Mouse (Mus musculus) midbrain, embryonic 11.5 days (tissue): Measurements from ENCODE around the gene Tnfsf14. TPM values are rescaled to one million over a fixed set of nuclear protein-coding genes. Genes with fewer than 3 reads are reported as not detected.

ENCODE experiments used
- ATAC-seq: fragments of 200-750 bp; cut with Nextera tagmentation; 2 replicates; pipeline ENCODE4 v1.8.0; 2017; ENCODE audit warnings: moderate TSS enrichment, moderate library complexity; ENCODE audit not compliant: low FRiP score
- DNase-seq: peaks from one replicate; pipeline ENCODE4 v3.0.0; 2015; ENCODE audit warnings: low spot score; ENCODE audit errors: missing footprints
- H3K27ac ChIP-seq: fragments of 300-500 bp; sonication (generic); 2 replicates; pipeline ENCODE4 v1.5.1; 2014; ENCODE audit warnings: low read depth, low read length
- H3K27me3 ChIP-seq: fragments of 300-500 bp; sonication (generic); 2 replicates; pipeline ENCODE4 v1.6.1; 2014; ENCODE audit warnings: mild to moderate bottlenecking, low read length, moderate library complexity, mixed read lengths; ENCODE audit not compliant: control insufficient read depth, insufficient read depth
- H3K36me3 ChIP-seq: fragments of 300-500 bp; sonication (generic); 2 replicates; pipeline ENCODE4 v1.6.1; 2014; ENCODE audit warnings: mild to moderate bottlenecking, low read length, moderate library complexity, mixed read lengths; ENCODE audit not compliant: control insufficient read depth, insufficient read depth
- H3K4me1 ChIP-seq: fragments of 300-500 bp; sonication (generic); 2 replicates; pipeline ENCODE4 v1.6.1; 2014; ENCODE audit warnings: low read length; ENCODE audit not compliant: control insufficient read depth, insufficient read depth
- H3K4me2 ChIP-seq: fragments of 300-500 bp; sonication (generic); 2 replicates; pipeline ENCODE4 v1.6.1; 2014; ENCODE audit warnings: mild to moderate bottlenecking, moderate library complexity
- H3K4me3 ChIP-seq: fragments of 300-500 bp; sonication (generic); 2 replicates; pipeline ENCODE4 v1.5.1; 2014; ENCODE audit warnings: low read depth, low read length
- H3K9ac ChIP-seq: fragments of 300-500 bp; sonication (generic); 2 replicates; pipeline ENCODE4 v1.6.1; 2014; ENCODE audit warnings: low read length
- H3K9me3 ChIP-seq: fragments of 300-500 bp; sonication (generic); 2 replicates; pipeline ENCODE4 v1.6.1; 2016; ENCODE audit warnings: low read length; ENCODE audit not compliant: control insufficient read depth
- WGBS: fragments of 180-500 bp; shearing (Covaris S2); extraction: QIAGEN DNeasy Blood & Tissue Kit; methylation state at CpG from one replicate; pipeline ENCODE4 v1.1.7; 2014; 5-methylcytosine and 5-hydroxymethylcytosine counted together
- polyA plus RNA-seq: library from polyadenylated mRNA; unstranded; fragments of >200 nt; fragmentation: Nextera tagmentation; extraction: Ambion mirVana; gene quantifications from 2 replicates; pipeline ENCODE4 v1.2.1, GENCODE M21; 2014

Tnfsf14 gene
- polyA plus RNA-seq, 1 experiment from 2014 or later, result 0.07 TPM

- WGBS, result 84% methylated on average over 3 of the region's 3 CpGs
- DNase-seq, result no peak
- no peak for ATAC-seq
- no peaks in the 10 kb centered on the region for H3K36me3 ChIP-seq
- no peak overlapping the region for H3K27ac ChIP-seq
- H3K9me3 ChIP-seq, result no peaks in the 10 kb centered on the region
- no peak overlapping the region for H3K4me2 ChIP-seq
- H3K27me3 ChIP-seq, result no peaks in the 10 kb centered on the region
- no peaks in the 10 kb centered on the region for H3K4me1 ChIP-seq
- no peak overlapping the region for H3K9ac ChIP-seq
- H3K4me3 ChIP-seq, result no peak overlapping the region
These were observed 34.9 kb upstream of the Tnfsf14 start for GRCm38 (mm10) chr17:57228873-57229272.

DNA sequence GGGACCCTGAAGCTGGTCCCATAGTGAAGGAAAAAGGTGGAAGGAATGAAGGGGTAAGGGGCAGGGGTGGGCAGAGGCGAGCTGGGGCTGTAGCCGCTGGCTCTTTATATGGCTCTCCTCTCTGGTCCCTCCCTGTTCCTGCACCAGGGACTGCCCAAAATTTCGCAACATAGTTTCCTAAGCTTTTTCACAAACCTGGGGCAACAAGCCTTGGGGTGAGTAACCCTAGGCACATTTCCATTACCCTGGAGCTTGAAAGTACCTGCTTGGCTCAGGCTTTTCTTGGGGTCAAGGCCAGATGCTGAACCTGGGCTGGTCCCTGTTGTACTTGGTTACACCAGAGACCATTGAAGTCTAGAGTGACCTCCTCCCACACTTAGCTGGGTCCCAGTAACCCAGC, 34.0 kb upstream of the Tnfsf14 start, which contains the start of gene C3:
TSS of gene C3 (minus strand) at position 123 of the 400 bp plus-strand sequence.
- 84% methylated on average over 3 of the region's 3 CpGs for WGBS
- ATAC-seq (no peak), DNase-seq (no peak)
- no peak within 1 kb of the TSS for H3K4me2 ChIP-seq
- H3K4me1 ChIP-seq, result no peaks in the 10 kb centered on the region
- no peak within 1 kb of the TSS for H3K27ac ChIP-seq
- H3K27me3 ChIP-seq, result no peaks in the 10 kb centered on the region
- H3K9me3 ChIP-seq, result no peaks in the 10 kb centered on the region
- no peak within 1 kb of the TSS for H3K4me3 ChIP-seq
- H3K9ac ChIP-seq, result no peak within 1 kb of the TSS
- H3K36me3 ChIP-seq, result no peaks in the 10 kb centered on the region

- ATAC-seq, result no peak
- 85% methylated on average over 2 of the region's 2 CpGs for WGBS
These were observed 33.5 kb upstream of the Tnfsf14 start for GRCm38 (mm10) chr17:57227468-57227867.

GRCm38 (mm10) chr17:57223313-57223712, 29.3 kb upstream of the Tnfsf14 start:
- no peak overlapping the region for H3K4me3 ChIP-seq
- no peaks in the 10 kb centered on the region for H3K36me3 ChIP-seq
- 84% methylated on average over 9 of the region's 9 CpGs for WGBS
- no peak overlapping the region for H3K4me2 ChIP-seq
- 0 out of 2 replicates have a peak, but pooled peaks cover 2% of the 10 kb centered on the region for H3K4me1 ChIP-seq
- H3K9me3 ChIP-seq, result no peaks in the 10 kb centered on the region
- no peak overlapping the region for H3K9ac ChIP-seq
- DNase-seq (no peak), ATAC-seq (no peak)
- no peak overlapping the region for H3K27ac ChIP-seq
- no peaks in the 10 kb centered on the region for H3K27me3 ChIP-seq

More at GRCm38 (mm10) chr17:57227468-57227867, 33.5 kb upstream of the Tnfsf14 start:
- Histone ChIP-seq H3K36me3 (no peaks in the 10 kb centered on the region), H3K27me3 (no peaks in the 10 kb centered on the region), H3K4me2 (no peak overlapping the region), H3K27ac (no peak overlapping the region), H3K9me3 (no peaks in the 10 kb centered on the region), H3K9ac (no peak overlapping the region), H3K4me3 (no peak overlapping the region), H3K4me1 (no peaks in the 10 kb centered on the region)
- DNase-seq, result no peak

DNA sequence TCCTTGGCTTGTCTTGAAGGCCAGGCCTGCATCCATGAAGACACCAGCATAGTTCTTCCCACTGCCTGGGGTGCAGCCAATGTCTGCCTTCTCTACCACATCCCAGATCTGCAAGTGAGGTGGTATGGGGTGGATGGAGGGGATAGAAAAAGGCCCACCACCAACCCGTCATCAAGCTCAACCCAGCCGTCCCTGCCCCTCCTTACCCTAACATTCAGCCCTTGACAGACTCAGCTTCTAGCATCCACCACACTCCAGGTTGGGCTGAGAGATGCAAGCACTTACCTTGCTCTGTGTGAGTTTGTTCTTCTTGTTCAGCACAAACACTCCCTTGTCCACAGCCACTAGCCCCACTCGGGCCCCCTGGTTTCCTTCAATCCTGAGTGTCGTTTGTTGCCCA, 27.9 kb upstream of the Tnfsf14 start:
- Histone ChIP-seq H3K27ac (no peak overlapping the region), H3K4me1 (0 out of 2 replicates have a peak, but pooled peaks cover 2% of the 10 kb centered on the region), H3K9ac (no peak overlapping the region), H3K4me3 (no peak overlapping the region), H3K36me3 (no peaks in the 10 kb centered on the region), H3K27me3 (no peaks in the 10 kb centered on the region), H3K4me2 (no peak overlapping the region), H3K9me3 (no peaks in the 10 kb centered on the region)
- DNase-seq (no peak), ATAC-seq (no peak)
- 88% methylated on average over 4 of the region's 4 CpGs for WGBS

DNA sequence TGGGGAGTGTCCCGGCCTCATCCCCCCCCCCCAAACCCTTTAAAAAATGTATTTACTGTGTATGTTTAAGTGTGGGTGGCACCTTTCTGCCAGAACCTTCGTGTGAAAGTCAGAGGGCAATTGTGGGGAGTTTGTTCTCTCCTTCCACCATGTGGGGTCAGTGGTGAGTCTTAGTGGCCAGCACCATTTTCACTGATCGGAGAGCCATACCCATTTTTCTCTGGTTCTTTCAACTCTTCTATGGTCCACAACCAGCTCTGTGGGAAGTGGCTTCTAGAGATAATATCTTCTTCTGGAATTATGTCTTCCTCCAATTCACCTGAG, 25.9 kb upstream of the Tnfsf14 start:
- no peaks in the 10 kb centered on the region for H3K36me3 ChIP-seq
- 18% methylated on average over 3 of the region's 3 CpGs for WGBS
- 0 out of 2 replicates have a peak, but pooled peaks cover 2% of the 10 kb centered on the region for H3K4me1 ChIP-seq
- no peak for ATAC-seq
- no peak for DNase-seq
- no peaks in the 10 kb centered on the region for H3K27me3 ChIP-seq
- H3K9me3 ChIP-seq, result no peaks in the 10 kb centered on the region
- no peak overlapping the region for H3K9ac ChIP-seq
- H3K4me2 ChIP-seq, result no peak overlapping the region
- no peak overlapping the region for H3K4me3 ChIP-seq
- no peak overlapping the region for H3K27ac ChIP-seq

DNA sequence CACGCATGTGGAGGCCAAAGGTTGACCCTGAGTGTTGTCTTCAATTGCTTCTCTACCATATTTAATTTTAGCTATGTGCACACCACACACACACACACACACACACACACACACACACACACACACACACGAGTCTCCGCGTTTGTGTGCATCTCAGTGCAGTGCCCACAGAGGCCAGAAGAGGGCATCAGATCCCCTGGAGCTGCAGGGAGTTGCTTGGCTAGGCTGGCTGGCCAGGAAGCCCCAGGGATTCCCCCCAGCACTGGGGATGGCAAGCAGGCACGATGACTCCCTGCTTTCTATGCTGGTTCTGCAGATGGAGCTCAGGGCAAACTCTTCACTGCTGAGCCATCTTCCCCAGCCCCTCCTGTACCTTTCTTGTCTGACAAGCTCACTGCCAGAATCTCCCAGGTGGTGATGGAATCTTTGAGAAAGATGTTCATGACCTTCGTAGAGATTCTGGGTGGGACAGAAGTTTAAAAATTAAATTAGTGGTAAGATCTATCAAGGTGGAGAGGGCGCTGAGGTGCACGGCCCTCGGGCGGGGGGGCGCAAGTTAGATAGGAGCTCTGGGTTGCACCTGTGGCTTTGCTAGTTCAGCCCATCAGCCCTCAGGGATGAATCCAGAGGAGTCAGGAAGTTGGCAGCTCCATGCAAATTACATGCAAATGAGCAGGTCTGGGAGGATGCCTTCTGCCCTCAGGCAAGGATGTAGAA, 25.3 kb upstream of the Tnfsf14 start:
- no peaks in the 10 kb centered on the region for H3K9me3 ChIP-seq
- 26% methylated on average over 11 of the region's 11 CpGs for WGBS
- no peak overlapping the region for H3K4me3 ChIP-seq
- no peak overlapping the region for H3K9ac ChIP-seq
- H3K36me3 ChIP-seq, result no peaks in the 10 kb centered on the region
- peak; percentile 58 for ATAC-seq
- DNase-seq, result peak; percentile 92
- 0 out of 2 replicates have a peak, but pooled peaks cover 2% of the 10 kb centered on the region for H3K4me1 ChIP-seq
- H3K4me2 ChIP-seq, result no peak overlapping the region
- no peaks in the 10 kb centered on the region for H3K27me3 ChIP-seq
- H3K27ac ChIP-seq, result no peak overlapping the region

DNA sequence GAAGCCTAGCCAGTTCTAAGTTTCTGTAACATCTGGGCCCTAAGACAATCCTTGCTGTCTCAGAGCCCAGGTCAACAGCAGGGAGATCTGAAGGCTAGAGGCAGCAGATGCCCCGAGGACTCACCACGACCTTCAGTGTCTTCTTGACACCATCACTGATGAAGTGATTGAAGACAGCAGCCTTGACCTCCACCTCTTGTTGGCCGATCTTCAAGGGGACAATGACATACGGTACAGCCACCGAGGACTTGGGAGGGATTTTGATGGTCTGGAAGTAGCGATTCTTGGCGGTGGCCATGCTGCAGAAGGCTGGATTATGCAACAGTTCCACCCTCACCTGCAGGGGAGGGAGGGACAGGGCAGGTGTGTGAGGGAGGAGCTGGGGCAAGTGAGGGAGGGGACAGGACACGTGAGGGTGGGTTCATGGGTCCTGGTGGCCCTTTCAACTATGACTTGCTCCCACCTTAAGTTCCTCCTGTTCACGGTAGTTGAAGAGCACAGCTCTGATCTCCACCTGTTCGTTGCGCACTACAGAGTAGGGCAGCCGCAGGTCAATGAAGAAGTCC, 24.4 kb upstream of the Tnfsf14 start:
- Histone ChIP-seq H3K4me1 (0 out of 2 replicates have a peak, but pooled peaks cover 2% of the 10 kb centered on the region), H3K4me3 (no peak overlapping the region), H3K27me3 (no peaks in the 10 kb centered on the region), H3K4me2 (no peak overlapping the region), H3K9ac (no peak overlapping the region), H3K36me3 (no peaks in the 10 kb centered on the region), H3K9me3 (no peaks in the 10 kb centered on the region), H3K27ac (no peak overlapping the region)
- ATAC-seq (no peak), DNase-seq (no peak)
- 76% methylated on average over 12 of the region's 12 CpGs for WGBS

- Histone ChIP-seq H3K27me3 (no peaks in the 10 kb centered on the region), H3K4me3 (no peak overlapping the region), H3K36me3 (no peaks in the 10 kb centered on the region), H3K4me2 (no peak overlapping the region), H3K4me1 (0 out of 2 replicates have a peak, but pooled peaks cover 2% of the 10 kb centered on the region), H3K9ac (no peak overlapping the region), H3K27ac (no peak overlapping the region), H3K9me3 (no peaks in the 10 kb centered on the region)
- WGBS, result 50% methylated on average over 13 of the region's 13 CpGs
- ATAC-seq (peak; percentile 77), DNase-seq (peak; percentile 87)
These were observed 20.9 kb upstream of the Tnfsf14 start for GRCm38 (mm10) chr17:57214676-57215387.
